Comparison of ENCODE assay signal across 8 mouse cellular contexts in genomic region chr7:45742338-45742737, GRCm38 (mm10). TPM values are rescaled to one million over a fixed set of nuclear protein-coding genes. Genes with fewer than 3 reads are reported as not detected.
DNase-seq lines count a peak whose midpoint lies in the region; ATAC-seq and TF ChIP-seq lines count a peak whose summit lies in the region.

No protein-coding gene starts in this region.

- 34% methylated on average over 19 of the region's 19 CpGs for WGBS in heart, embryonic 11.5 days (ENCODE audit: insufficient replicate concordance)
- 33% methylated on average over 19 of the region's 19 CpGs for WGBS in intestine, embryonic 16.5 days
- 24% methylated on average over 19 of the region's 19 CpGs for WGBS in lung, embryonic 16.5 days
- 31% methylated on average over 19 of the region's 19 CpGs for WGBS in stomach, embryonic 16.5 days

- 0 out of 2 replicates have a peak overlapping the region, but pooled peaks have one; percentile 3 for H3K9ac ChIP-seq in heart, embryonic 11.5 days (ENCODE audit: low read depth, low read length)
- H3K9ac ChIP-seq in intestine, embryonic 16.5 days (ENCODE audit: low read depth, low read length), result peak overlapping the region; percentile 40
- peak overlapping the region; percentile 16 for H3K9ac ChIP-seq in lung, embryonic 16.5 days (ENCODE audit: low read length)
- H3K9ac ChIP-seq in stomach, embryonic 16.5 days (ENCODE audit: low read length), result peak overlapping the region; percentile 49

- H3K4me3 ChIP-seq in heart, embryonic 11.5 days (ENCODE audit: low read depth, low read length), result peak overlapping the region; percentile 8; the same call in 1 of the 2 replicates
- peak overlapping the region; percentile 35 for H3K4me3 ChIP-seq in cortical plate, adult 2 months (ENCODE audit: insufficient read depth, low read length)
- peak overlapping the region; percentile 33 for H3K4me3 ChIP-seq in intestine, embryonic 16.5 days (ENCODE audit: low read length)
- peak overlapping the region; percentile 35 for H3K4me3 ChIP-seq in lung, embryonic 16.5 days (ENCODE audit: low read length)
- peak overlapping the region; percentile 34 for H3K4me3 ChIP-seq in stomach, embryonic 16.5 days (replicated peaks; ENCODE audit: low read length)

- H3K4me2 ChIP-seq in heart, embryonic 11.5 days, result peak overlapping the region; percentile 47
- peak overlapping the region; percentile 46 for H3K4me2 ChIP-seq in intestine, embryonic 16.5 days (ENCODE audit: low read depth, low read length)
- peak overlapping the region; percentile 50 for H3K4me2 ChIP-seq in lung, embryonic 16.5 days (ENCODE audit: low read depth, low read length)
- peak overlapping the region; percentile 47 for H3K4me2 ChIP-seq in stomach, embryonic 16.5 days (ENCODE audit: low read depth, low read length)

- H3K9me3 ChIP-seq in heart, embryonic 11.5 days (replicated peaks; ENCODE audit: control insufficient read depth, low read length), result no peaks in the 10 kb centered on the region
- no peaks in the 10 kb centered on the region; the same call in 1 of the 2 replicates for H3K9me3 ChIP-seq in intestine, embryonic 16.5 days (ENCODE audit: control insufficient read depth, low read length)
- H3K9me3 ChIP-seq in lung, embryonic 16.5 days (ENCODE audit: control insufficient read depth, low read length), result no peaks in the 10 kb centered on the region
- H3K9me3 ChIP-seq in stomach, embryonic 16.5 days (replicated peaks; ENCODE audit: control insufficient read depth, low read length), result no peaks in the 10 kb centered on the region

- ATAC-seq in heart, embryonic 11.5 days (replicated peaks; ENCODE audit: insufficient number of reproducible peaks, low FRiP score, low TSS enrichment), result no peak
- no peak for ATAC-seq in intestine, embryonic 16.5 days
- ATAC-seq in lung, embryonic 16.5 days (ENCODE audit: low read depth), result peak; percentile 21; the same call in 1 of the 2 replicates
- ATAC-seq in stomach, embryonic 16.5 days (ENCODE audit: insufficient read depth, low FRiP score), result no peak; the same call in 1 of the 2 replicates
- no peak for ATAC-seq in erythroblast, adult 5-6 weeks (replicated peaks; ENCODE audit: low FRiP score, poor library complexity, severe bottlenecking)

- H3K27me3 ChIP-seq in heart, embryonic 11.5 days (ENCODE audit: control insufficient read depth, insufficient read depth, low read length), result no peaks in the 10 kb centered on the region
- H3K27me3 ChIP-seq in intestine, embryonic 16.5 days (replicated peaks; ENCODE audit: control insufficient read depth, insufficient read depth, low read length), result no peaks in the 10 kb centered on the region
- no peaks in the 10 kb centered on the region for H3K27me3 ChIP-seq in lung, embryonic 16.5 days (ENCODE audit: control insufficient read depth, insufficient read depth, low read depth, low read length)
- H3K27me3 ChIP-seq in stomach, embryonic 16.5 days (ENCODE audit: control insufficient read depth, insufficient read depth, low read length), result no peaks in the 10 kb centered on the region

- no peaks in the 10 kb centered on the region for H3K36me3 ChIP-seq in heart, embryonic 11.5 days (ENCODE audit: control insufficient read depth, insufficient read depth, low read length)
- H3K36me3 ChIP-seq in intestine, embryonic 16.5 days (ENCODE audit: control insufficient read depth, insufficient read depth, low read length), result no peaks in the 10 kb centered on the region
- no peaks in the 10 kb centered on the region for H3K36me3 ChIP-seq in lung, embryonic 16.5 days (ENCODE audit: control insufficient read depth, insufficient read depth, low read length)
- H3K36me3 ChIP-seq in stomach, embryonic 16.5 days (ENCODE audit: control insufficient read depth, insufficient read depth, low read length), result no peaks in the 10 kb centered on the region

- TF ChIP-seq POLR2A in cortical plate, adult 2 months (IDR thresholded peaks at IDR 0.05; ENCODE audit: extremely low read depth, insufficient read depth, low read length), result no peak

- TF ChIP-seq CTCF in cortical plate, adult 2 months (IDR thresholded peaks at IDR 0.05; ENCODE audit: extremely low read depth, insufficient read depth, low read length), result peak; percentile 38

- no peak overlapping the region for H3K27ac ChIP-seq in heart, embryonic 11.5 days (ENCODE audit: low read depth, low read length)
- H3K27ac ChIP-seq in cortical plate, adult 2 months (ENCODE audit: insufficient read depth, low read length), result peak overlapping the region; percentile 16; the same call in 1 of the 2 replicates
- no peak overlapping the region for H3K27ac ChIP-seq in intestine, embryonic 16.5 days (ENCODE audit: low read length)
- no peak overlapping the region for H3K27ac ChIP-seq in lung, embryonic 16.5 days (ENCODE audit: low read length)
- H3K27ac ChIP-seq in stomach, embryonic 16.5 days (ENCODE audit: low read length), result no peak overlapping the region

- no peak for DNase-seq in heart, adult 8-10 months (ENCODE audit: low spot score)
- DNase-seq in CD8-positive naive resting alpha-beta T cell, adult 2 months (ENCODE audit: low read depth in 2 of 2, low spot score in 2 of 2), result peak; percentile 50 to 62

- H3K4me1 ChIP-seq in heart, embryonic 11.5 days (ENCODE audit: control insufficient read depth, insufficient read depth, low read length), result no peaks in the 10 kb centered on the region
- no peaks in the 10 kb centered on the region for H3K4me1 ChIP-seq in cortical plate, adult 2 months (ENCODE audit: control insufficient read depth, insufficient read depth, low read length)
- 0 out of 2 replicates have a peak, but pooled peaks cover 3% of the 10 kb centered on the region for H3K4me1 ChIP-seq in intestine, embryonic 16.5 days (ENCODE audit: control insufficient read depth, insufficient read depth, low read length)
- H3K4me1 ChIP-seq in lung, embryonic 16.5 days (replicated peaks; ENCODE audit: control insufficient read depth, insufficient read depth, low read length), result 0 out of 2 replicates have a peak, but pooled peaks cover 3% of the 10 kb centered on the region
- no peaks in the 10 kb centered on the region for H3K4me1 ChIP-seq in stomach, embryonic 16.5 days (ENCODE audit: control insufficient read depth, insufficient read depth, low read length)

RNA-seq across cellular contexts. Expression of gene Spaca4, which starts 16.7 kb away (rescaled TPM):
- polyA plus RNA-seq in heart, embryonic 11.5 days (2014; fragmentation: Nextera tagmentation; extraction: Ambion mirVana), result not detected in 2 replicates
- total RNA-seq in heart, adult 8-10 months (2022), result not detected
- not detected in 2 replicates for polyA plus RNA-seq in cortical plate, adult 2 months (2012; rRNA removed)
- 0.86 and 1.0 TPM in 2 replicates for polyA plus RNA-seq in intestine, embryonic 16.5 days (2015; fragmentation: Nextera tagmentation; extraction: Ambion mirVana)
- polyA plus RNA-seq in lung, embryonic 16.5 days (2015; fragmentation: Nextera tagmentation; extraction: Ambion mirVana), result not detected in 2 replicates
- 0.79 and 2.2 TPM in 2 replicates for polyA plus RNA-seq in stomach, embryonic 16.5 days (2015; fragmentation: Nextera tagmentation; extraction: Ambion mirVana)
- not detected in 2 replicates for total RNA-seq in erythroblast, adult 5-6 weeks (2015; ENCODE audit: low replicate concordance)
- total RNA-seq in erythroblast, adult 5-6 weeks (2017; ENCODE audit: low replicate concordance), result not detected in 2 replicates

RNA-seq across cellular contexts. Expression of gene Fam83e, which starts 21.3 kb away (rescaled TPM):
- 0.58 and 0.67 TPM in 2 replicates for polyA plus RNA-seq in heart, embryonic 11.5 days (2014; fragmentation: Nextera tagmentation; extraction: Ambion mirVana)
- under 1 TPM; 0.19 to 0.55 (median 0.44) TPM for total RNA-seq in heart, adult 8-10 months (2022)
- 0.19 and 0.21 TPM in 2 replicates for polyA plus RNA-seq in cortical plate, adult 2 months (2012; rRNA removed)
- 30.9 and 34.2 TPM in 2 replicates for polyA plus RNA-seq in intestine, embryonic 16.5 days (2015; fragmentation: Nextera tagmentation; extraction: Ambion mirVana)
- 2.0 and 2.1 TPM in 2 replicates for polyA plus RNA-seq in lung, embryonic 16.5 days (2015; fragmentation: Nextera tagmentation; extraction: Ambion mirVana)
- 16.0 and 24.7 TPM in 2 replicates for polyA plus RNA-seq in stomach, embryonic 16.5 days (2015; fragmentation: Nextera tagmentation; extraction: Ambion mirVana)
- not detected in 2 replicates for total RNA-seq in erythroblast, adult 5-6 weeks (2015; ENCODE audit: low replicate concordance)
- total RNA-seq in erythroblast, adult 5-6 weeks (2017; ENCODE audit: low replicate concordance), result not detected in 2 replicates

RNA-seq across cellular contexts. Expression of gene Sphk2, which starts 24.5 kb away (rescaled TPM):
- 13.2 and 17.3 TPM in 2 replicates for polyA plus RNA-seq in heart, embryonic 11.5 days (2014; fragmentation: Nextera tagmentation; extraction: Ambion mirVana)
- total RNA-seq in heart, adult 8-10 months (2022), result 10 to 100 TPM; 15.3 to 19.3 (median 18.4) TPM
- 22.5 and 23.5 TPM in 2 replicates for polyA plus RNA-seq in cortical plate, adult 2 months (2012; rRNA removed)
- polyA plus RNA-seq in intestine, embryonic 16.5 days (2015; fragmentation: Nextera tagmentation; extraction: Ambion mirVana), result 55.6 and 59.2 TPM in 2 replicates
- polyA plus RNA-seq in lung, embryonic 16.5 days (2015; fragmentation: Nextera tagmentation; extraction: Ambion mirVana), result 28.9 TPM in 2 replicates
- polyA plus RNA-seq in stomach, embryonic 16.5 days (2015; fragmentation: Nextera tagmentation; extraction: Ambion mirVana), result 38.9 and 45.9 TPM in 2 replicates
- 4.6 and 7.9 TPM in 2 replicates for total RNA-seq in erythroblast, adult 5-6 weeks (2015; ENCODE audit: low replicate concordance)
- total RNA-seq in erythroblast, adult 5-6 weeks (2017; ENCODE audit: low replicate concordance), result 2.1 and 2.6 TPM in 2 replicates

RNA-seq across cellular contexts. Expression of gene Rpl18, which starts 27.1 kb away (rescaled TPM):
- 764 and 836 TPM in 2 replicates for polyA plus RNA-seq in heart, embryonic 11.5 days (2014; fragmentation: Nextera tagmentation; extraction: Ambion mirVana)
- 100 to 1,000 TPM; 552 to 697 (median 598) TPM for total RNA-seq in heart, adult 8-10 months (2022)
- 255 and 261 TPM in 2 replicates for polyA plus RNA-seq in cortical plate, adult 2 months (2012; rRNA removed)
- 1,070 and 1,157 TPM in 2 replicates for polyA plus RNA-seq in intestine, embryonic 16.5 days (2015; fragmentation: Nextera tagmentation; extraction: Ambion mirVana)
- 984 and 1,005 TPM in 2 replicates for polyA plus RNA-seq in lung, embryonic 16.5 days (2015; fragmentation: Nextera tagmentation; extraction: Ambion mirVana)
- 915 and 1,024 TPM in 2 replicates for polyA plus RNA-seq in stomach, embryonic 16.5 days (2015; fragmentation: Nextera tagmentation; extraction: Ambion mirVana)
- total RNA-seq in erythroblast, adult 5-6 weeks (2015; ENCODE audit: low replicate concordance), result 423 and 424 TPM in 2 replicates
- 286 and 289 TPM in 2 replicates for total RNA-seq in erythroblast, adult 5-6 weeks (2017; ENCODE audit: low replicate concordance)

RNA-seq across cellular contexts. Expression of gene Dbp, which starts 37.5 kb away (rescaled TPM):
- polyA plus RNA-seq in heart, embryonic 11.5 days (2014; fragmentation: Nextera tagmentation; extraction: Ambion mirVana), result 3.3 and 3.5 TPM in 2 replicates
- total RNA-seq in heart, adult 8-10 months (2022), result 100 to 1,000 TPM in 3 of 4 experiments, 10 to 100 TPM in 1; 72.2 to 183 (median 152) TPM
- 251 and 257 TPM in 2 replicates for polyA plus RNA-seq in cortical plate, adult 2 months (2012; rRNA removed)
- 2.3 and 3.2 TPM in 2 replicates for polyA plus RNA-seq in intestine, embryonic 16.5 days (2015; fragmentation: Nextera tagmentation; extraction: Ambion mirVana)
- 1.5 and 1.7 TPM in 2 replicates for polyA plus RNA-seq in lung, embryonic 16.5 days (2015; fragmentation: Nextera tagmentation; extraction: Ambion mirVana)
- 2.7 and 2.9 TPM in 2 replicates for polyA plus RNA-seq in stomach, embryonic 16.5 days (2015; fragmentation: Nextera tagmentation; extraction: Ambion mirVana)
- total RNA-seq in erythroblast, adult 5-6 weeks (2015; ENCODE audit: low replicate concordance), result 1.5 and 1.9 TPM in 2 replicates
- total RNA-seq in erythroblast, adult 5-6 weeks (2017; ENCODE audit: low replicate concordance), result 0.77 and 2.2 TPM in 2 replicates
